Mouse (Mus musculus) G1E (cell line): Measurements from ENCODE around the gene Ercc5.

ENCODE experiments used
- CTCF ChIP-seq: IDR thresholded peaks from 2 replicates; pipeline ENCODE4 v1.5.1; 2012; ENCODE audit warnings: low read depth, low read length, inconsistent platforms, mixed read lengths
- GATA1 ChIP-seq: IDR thresholded peaks from 2 replicates; pipeline ENCODE4 v1.6.1; 2012; ENCODE audit warnings: borderline replicate concordance, low read length, inconsistent platforms, mixed read lengths

GRCm38 (mm10) chr1:44140232-44140631, 7.3 kb upstream of the Ercc5 start:
- TF ChIP-seq CTCF, result no peak
- no peak for TF ChIP-seq GATA1
